Mouse (Mus musculus): ENCODE data around the gene Depdc7. TPM values are rescaled to one million over a fixed set of nuclear protein-coding genes. Genes with fewer than 3 reads are reported as not detected.

The Depdc7 gene
- polyA plus RNA-seq, 1 experiment from 2014 or later, result 2.2 TPM

DNA sequence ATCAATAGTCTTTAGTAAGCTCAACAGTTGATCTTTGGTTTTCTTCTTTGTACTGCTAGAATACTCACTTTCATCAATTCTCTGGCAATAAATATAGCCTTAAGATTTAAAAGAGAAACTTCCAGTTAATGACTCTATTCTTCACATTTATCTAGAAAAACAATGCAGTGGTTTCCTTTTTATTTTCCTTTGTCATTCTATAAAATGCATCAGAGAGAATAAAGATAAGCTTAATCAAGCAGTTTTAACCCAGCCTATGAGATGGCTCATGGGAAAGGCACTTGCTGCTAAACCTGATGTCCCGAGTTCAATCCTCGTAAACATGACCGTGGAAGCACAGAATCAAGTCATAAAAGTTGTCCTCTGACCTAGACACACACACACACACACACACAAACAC lies 20.7 kb downstream of the Depdc7 start:
- H3K27me3 ChIP-seq (replicated peaks; ENCODE audit: insufficient read depth, low read length), result no peaks in the 10 kb centered on the region
- H3K9me3 ChIP-seq (ENCODE audit: low read length), result no peaks in the 10 kb centered on the region
- H3K9ac ChIP-seq (replicated peaks; ENCODE audit: low read depth), result no peak overlapping the region
- WGBS, result 75% methylated on average over 3 of the region's 3 CpGs
- H3K4me1 ChIP-seq (ENCODE audit: insufficient read depth, low read depth, low read length), result no peaks in the 10 kb centered on the region
- TF ChIP-seq CTCF (IDR thresholded peaks at IDR 0.05) (no peak), EP300 (IDR thresholded peaks at IDR 0.05) (no peak)
- no peak overlapping the region for H3K4me2 ChIP-seq (replicated peaks; ENCODE audit: low read depth, low read length)
- H3K27ac ChIP-seq (ENCODE audit: low read length), result no peak overlapping the region
- no peak for DNase-seq (ENCODE audit: low spot score)
- H3K36me3 ChIP-seq (ENCODE audit: insufficient read depth, low read length), result no peaks in the 10 kb centered on the region
- no peak overlapping the region for H3K4me3 ChIP-seq (ENCODE audit: low read depth, low read length)
- no peak for ATAC-seq

DNA sequence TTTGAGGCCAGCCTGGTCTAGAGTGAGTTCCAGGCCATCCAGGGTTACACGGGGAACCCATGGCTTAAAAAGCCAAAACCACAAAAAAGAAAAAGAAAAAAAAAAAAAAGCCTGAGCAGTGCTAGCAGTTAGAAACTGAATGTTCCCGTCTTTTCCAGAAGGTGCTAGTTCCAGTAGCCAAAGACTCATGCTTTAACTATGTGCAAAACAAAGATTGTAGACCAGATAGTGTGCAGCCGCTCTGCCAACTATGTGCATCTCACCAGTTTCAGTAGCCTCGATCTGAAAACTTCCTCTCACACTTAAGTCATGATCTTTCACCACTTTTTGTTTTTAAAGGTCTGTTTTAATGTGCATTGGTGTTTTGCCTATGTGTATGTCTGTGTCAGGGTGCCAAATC lies 24.9 kb downstream of the Depdc7 start:
- Histone ChIP-seq H3K36me3 (ENCODE audit: insufficient read depth, low read length) (no peaks in the 10 kb centered on the region), H3K27me3 (replicated peaks; ENCODE audit: insufficient read depth, low read length) (no peaks in the 10 kb centered on the region), H3K4me3 (ENCODE audit: low read depth, low read length) (no peak overlapping the region), H3K9me3 (ENCODE audit: low read length) (no peaks in the 10 kb centered on the region), H3K4me1 (ENCODE audit: insufficient read depth, low read depth, low read length) (no peaks in the 10 kb centered on the region), H3K9ac (replicated peaks; ENCODE audit: low read depth) (no peak overlapping the region), H3K27ac (ENCODE audit: low read length) (no peak overlapping the region), H3K4me2 (replicated peaks; ENCODE audit: low read depth, low read length) (no peak overlapping the region)
- 69% methylated on average over 4 of the region's 4 CpGs for WGBS
- TF ChIP-seq CTCF (IDR thresholded peaks at IDR 0.05), result no peak
- no peak for TF ChIP-seq EP300 (IDR thresholded peaks at IDR 0.05)
- no peak for ATAC-seq
- DNase-seq (ENCODE audit: low spot score), result no peak

DNA sequence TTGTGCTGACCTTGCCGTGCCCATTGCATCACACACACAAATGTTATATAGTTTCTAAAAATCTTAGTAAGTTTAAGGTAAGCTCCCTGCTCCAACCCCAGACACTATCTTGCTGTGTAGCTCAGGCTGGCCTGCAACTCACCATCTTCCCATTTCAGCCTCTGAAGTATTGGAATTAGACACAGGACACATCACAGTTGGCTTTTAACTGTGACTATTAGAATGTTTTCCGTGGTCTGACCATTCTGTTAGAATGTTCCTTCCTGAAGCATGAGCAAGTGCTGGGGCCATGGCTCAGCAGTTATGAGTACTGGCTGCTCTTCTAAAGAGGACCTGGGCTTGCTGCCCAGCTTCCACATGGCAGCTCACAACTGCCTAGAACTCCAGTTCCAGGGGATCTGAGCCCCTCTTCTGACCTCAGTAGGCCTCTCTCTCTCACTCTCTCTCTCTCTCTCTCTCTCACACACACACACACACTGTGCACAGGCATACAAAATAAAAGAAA lies 25.4 kb downstream of the Depdc7 start:
- Histone ChIP-seq H3K9me3 (ENCODE audit: low read length) (no peaks in the 10 kb centered on the region), H3K4me2 (replicated peaks; ENCODE audit: low read depth, low read length) (no peak overlapping the region), H3K27me3 (replicated peaks; ENCODE audit: insufficient read depth, low read length) (no peaks in the 10 kb centered on the region), H3K27ac (ENCODE audit: low read length) (no peak overlapping the region), H3K9ac (replicated peaks; ENCODE audit: low read depth) (no peak overlapping the region), H3K4me3 (ENCODE audit: low read depth, low read length) (no peak overlapping the region), H3K36me3 (ENCODE audit: insufficient read depth, low read length) (no peaks in the 10 kb centered on the region), H3K4me1 (ENCODE audit: insufficient read depth, low read depth, low read length) (no peaks in the 10 kb centered on the region)
- TF ChIP-seq CTCF (IDR thresholded peaks at IDR 0.05) (no peak), EP300 (IDR thresholded peaks at IDR 0.05) (no peak)
- ATAC-seq, result peak; percentile 21; the same call in 1 of the 2 replicates
- WGBS, result 69% methylated on average over 2 of the region's 2 CpGs
- DNase-seq (ENCODE audit: low spot score), result peak; percentile 28

DNA sequence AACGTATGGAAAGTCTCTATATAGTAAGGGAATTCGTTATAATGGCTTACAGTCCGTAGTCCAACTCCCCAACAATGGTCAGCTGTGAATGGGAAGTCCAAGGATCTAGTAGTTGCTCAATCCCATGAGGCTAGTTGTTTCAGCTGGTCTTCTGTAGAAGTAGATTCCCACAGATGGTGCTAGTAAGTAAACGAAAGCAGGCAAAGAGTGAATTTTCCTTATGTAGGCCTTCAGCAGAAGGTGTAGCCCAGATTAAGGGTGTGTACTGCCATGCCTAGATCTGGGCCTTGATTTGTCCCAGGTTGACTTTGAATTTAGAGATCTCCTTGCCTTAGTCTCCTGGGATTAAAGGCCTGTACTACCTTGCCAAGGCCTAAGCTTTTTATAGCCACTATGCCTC lies 26.4 kb downstream of the Depdc7 start, which contains the start of gene Pin1rt1:
TSS of gene Pin1rt1 (minus strand) at position 101 of the 400 bp plus-strand sequence.
- Histone ChIP-seq H3K4me3 (ENCODE audit: low read depth, low read length) (no peak within 1 kb of the TSS), H3K9me3 (ENCODE audit: low read length) (no peaks in the 10 kb centered on the region), H3K4me2 (replicated peaks; ENCODE audit: low read depth, low read length) (no peak within 1 kb of the TSS), H3K27ac (ENCODE audit: low read length) (no peak within 1 kb of the TSS), H3K9ac (replicated peaks; ENCODE audit: low read depth) (no peak within 1 kb of the TSS), H3K27me3 (replicated peaks; ENCODE audit: insufficient read depth, low read length) (no peaks in the 10 kb centered on the region), H3K36me3 (ENCODE audit: insufficient read depth, low read length) (no peaks in the 10 kb centered on the region), H3K4me1 (ENCODE audit: insufficient read depth, low read depth, low read length) (no peaks in the 10 kb centered on the region)
- TF ChIP-seq EP300 (IDR thresholded peaks at IDR 0.05) (no peak), CTCF (IDR thresholded peaks at IDR 0.05) (no peak)
- DNase-seq (ENCODE audit: low spot score) (no peak), ATAC-seq (no peak)
- 87% methylated on average over 4 of the region's 4 CpGs for WGBS

DNA sequence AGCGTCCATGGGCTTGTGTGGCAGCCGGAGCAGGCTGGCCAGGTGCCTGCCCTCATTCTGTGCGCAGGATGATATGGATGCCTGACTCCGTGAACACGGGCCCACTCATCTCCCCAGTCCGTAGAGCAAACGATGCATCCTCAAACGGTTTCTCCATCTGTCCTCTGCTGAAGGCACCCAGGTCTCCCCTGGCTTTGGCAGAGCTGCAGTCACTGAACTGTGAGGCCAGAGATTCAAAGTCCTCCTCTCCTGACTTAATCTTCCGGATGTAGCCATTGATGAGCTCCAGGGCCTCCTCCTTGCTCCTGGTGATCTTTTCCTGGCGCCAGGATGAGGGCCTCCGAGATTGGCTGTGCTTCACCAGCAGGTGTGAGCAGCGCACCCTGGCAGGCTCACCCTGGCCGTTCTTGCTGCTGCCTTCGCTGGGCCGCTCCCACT lies 28.4 kb downstream of the Depdc7 start:
- Histone ChIP-seq H3K27me3 (replicated peaks; ENCODE audit: insufficient read depth, low read length) (no peaks in the 10 kb centered on the region), H3K4me3 (ENCODE audit: low read depth, low read length) (no peak overlapping the region), H3K9ac (replicated peaks; ENCODE audit: low read depth) (no peak overlapping the region), H3K27ac (ENCODE audit: low read length) (no peak overlapping the region), H3K9me3 (ENCODE audit: low read length) (no peaks in the 10 kb centered on the region), H3K4me1 (ENCODE audit: insufficient read depth, low read depth, low read length) (no peaks in the 10 kb centered on the region), H3K36me3 (ENCODE audit: insufficient read depth, low read length) (no peaks in the 10 kb centered on the region), H3K4me2 (replicated peaks; ENCODE audit: low read depth, low read length) (no peak overlapping the region)
- DNase-seq (ENCODE audit: low spot score) (no peak), ATAC-seq (no peak)
- no peak for TF ChIP-seq EP300 (IDR thresholded peaks at IDR 0.05)
- TF ChIP-seq CTCF (IDR thresholded peaks at IDR 0.05), result no peak
- 40% methylated on average over 15 of the region's 15 CpGs for WGBS

DNA sequence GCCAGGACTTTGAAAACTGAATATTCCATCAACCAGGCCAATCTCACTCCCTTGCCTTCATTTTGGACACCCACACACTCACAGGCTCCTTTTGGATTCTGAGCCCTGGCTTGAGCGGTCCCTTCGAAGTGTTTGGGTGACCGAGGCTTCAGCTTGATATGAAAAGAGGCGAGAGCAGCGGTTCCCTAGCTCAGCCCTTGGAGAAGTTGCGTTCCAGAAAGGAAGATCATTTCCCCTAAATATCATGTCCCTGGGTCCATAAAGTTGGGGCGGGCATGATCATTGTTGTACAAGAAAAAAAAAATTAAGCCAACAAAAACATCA lies 30.2 kb downstream of the Depdc7 start:
- H3K4me2 ChIP-seq (replicated peaks; ENCODE audit: low read depth, low read length), result peak overlapping the region; percentile 81
- H3K4me1 ChIP-seq (ENCODE audit: insufficient read depth, low read depth, low read length), result no peaks in the 10 kb centered on the region
- no peak overlapping the region for H3K27ac ChIP-seq (ENCODE audit: low read length)
- no peak; the same call in 1 of the 2 replicates for ATAC-seq
- no peaks in the 10 kb centered on the region for H3K27me3 ChIP-seq (replicated peaks; ENCODE audit: insufficient read depth, low read length)
- under 1% methylated on average over 7 of the region's 7 CpGs for WGBS
- no peaks in the 10 kb centered on the region for H3K36me3 ChIP-seq (ENCODE audit: insufficient read depth, low read length)
- H3K9ac ChIP-seq (replicated peaks; ENCODE audit: low read depth), result peak overlapping the region; percentile 50
- TF ChIP-seq CTCF (IDR thresholded peaks at IDR 0.05) (no peak), EP300 (IDR thresholded peaks at IDR 0.05) (no peak)
- no peaks in the 10 kb centered on the region for H3K9me3 ChIP-seq (ENCODE audit: low read length)
- H3K4me3 ChIP-seq (ENCODE audit: low read depth, low read length), result peak overlapping the region; percentile 91
- no peak for DNase-seq (ENCODE audit: low spot score)

All from lung, postnatal 0 days (tissue).